Mouse (Mus musculus) megakaryocyte, embryonic 14.5 days (primary cell): Measurements from ENCODE around the gene Kcnh4. TPM values are rescaled to one million over a fixed set of nuclear protein-coding genes. Genes with fewer than 3 reads are reported as not detected.
A peak's percentile ranks its signal among the peaks of the same experiment; 100 is the strongest.

ENCODE experiments used
- H3K27me3 ChIP-seq: replicated peaks from 2 replicates; pipeline ENCODE3; 2012; ENCODE audit warnings: inconsistent platforms
- H3K36me3 ChIP-seq: replicated peaks from 2 replicates; pipeline ENCODE3; 2012; ENCODE audit warnings: low read length, inconsistent platforms, mixed read lengths
- H3K4me1 ChIP-seq: 2 replicates; pipeline ENCODE4 v1.6.1; 2012; ENCODE audit warnings: inconsistent platforms
- H3K4me3 ChIP-seq: replicated peaks from 2 replicates; pipeline ENCODE3; 2012; ENCODE audit warnings: moderate library complexity, mild to moderate bottlenecking, inconsistent platforms
- H3K9me3 ChIP-seq: 2 replicates; pipeline ENCODE4 v1.6.1; 2012; ENCODE audit warnings: inconsistent platforms
- FLI1 ChIP-seq: IDR thresholded peaks from 2 replicates; pipeline ENCODE4 v1.6.1; 2012; ENCODE audit warnings: low read length, inconsistent platforms, mixed read lengths
- GATA1 ChIP-seq: IDR thresholded peaks from 3 replicates; pipeline ENCODE4 v1.6.1; 2012; ENCODE audit warnings: mixed read lengths, low read length, inconsistent platforms, borderline replicate concordance
- polyA plus RNA-seq: library from polyadenylated mRNA; stranded (reverse); fragments of >175 nt; gene quantifications from 2 replicates; pipeline ENCODE4 v1.2.3, GENCODE M21; 2012; ENCODE audit warnings: low replicate concordance; ENCODE audit not compliant: insufficient read depth

Gene Kcnh4
- polyA plus RNA-seq, 1 experiment = not detected

- Histone ChIP-seq H3K4me3 (peak within 1 kb of the TSS; percentile 92), H3K27me3 (no peaks in the 10 kb centered on the region), H3K9me3 (no peaks in the 10 kb centered on the region), H3K4me1 (peaks cover 76% of the 10 kb centered on the region), H3K36me3 (peaks cover 65% of the 10 kb centered on the region)
- TF ChIP-seq GATA1 (no peak), FLI1 (no peak)
Measured at GRCm38 (mm10) chr11:100713735-100714533, 45.8 kb downstream of the Kcnh4 start, which contains the start of gene Hspb9. Hspb9 (plus strand) TSS chr11:100713850.

DNA sequence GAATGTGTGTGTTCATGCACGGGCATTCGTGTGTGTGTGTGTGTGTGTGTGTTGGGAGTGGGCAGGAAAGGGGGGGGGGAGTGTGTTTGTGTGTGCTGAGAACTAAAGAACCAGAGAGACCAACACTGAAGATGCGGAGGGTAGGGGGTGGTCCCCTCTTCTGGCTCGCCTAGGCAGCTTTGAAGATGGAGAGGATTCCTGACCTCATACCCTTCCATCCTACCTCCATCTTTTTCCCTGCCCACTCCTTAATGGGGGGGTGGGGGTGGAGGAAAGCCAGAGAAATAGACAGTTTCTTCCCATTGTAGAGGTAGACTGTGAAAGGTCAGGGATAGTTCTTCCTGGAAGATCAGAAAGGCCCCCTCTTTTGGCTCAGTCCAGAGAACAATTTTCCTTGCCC is 46.6 kb downstream of the Kcnh4 start:
- Histone ChIP-seq H3K4me1 (peaks cover 73% of the 10 kb centered on the region), H3K4me3 (peak overlapping the region; percentile 92), H3K27me3 (no peaks in the 10 kb centered on the region), H3K9me3 (no peaks in the 10 kb centered on the region), H3K36me3 (peaks cover 65% of the 10 kb centered on the region)
- TF ChIP-seq FLI1 (no peak), GATA1 (no peak)

- Histone ChIP-seq H3K9me3 (no peaks in the 10 kb centered on the region), H3K4me3 (peak within 1 kb of the TSS; percentile 94), H3K27me3 (no peaks in the 10 kb centered on the region), H3K4me1 (peaks cover 66% of the 10 kb centered on the region), H3K36me3 (peaks cover 65% of the 10 kb centered on the region)
- TF ChIP-seq GATA1 = no peak
- no peak for TF ChIP-seq FLI1
Measured at GRCm38 (mm10) chr11:100711783-100712615, 47.7 kb downstream of the Kcnh4 start, which contains the start of gene Kat2a. Kat2a (minus strand) TSS chr11:100712465.

DNA sequence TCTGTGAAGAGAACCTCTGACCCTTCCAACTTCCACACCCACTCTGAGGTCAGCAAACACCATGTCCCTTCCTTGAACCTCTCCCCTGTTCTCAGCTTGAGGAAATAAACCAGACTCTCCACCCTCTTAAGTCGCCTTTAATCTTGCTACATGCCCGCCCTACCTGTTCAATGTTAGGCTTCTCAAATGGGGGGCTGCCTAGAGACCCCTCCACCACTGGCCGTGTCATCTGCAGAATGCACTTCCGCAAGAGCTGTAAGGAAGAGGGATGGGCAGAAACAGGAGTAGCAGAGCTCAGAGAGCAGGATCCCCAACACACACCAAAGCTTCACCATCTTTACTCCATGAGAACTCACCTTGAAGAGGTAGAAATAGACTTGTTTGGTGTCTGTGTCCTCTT is 48.8 kb downstream of the Kcnh4 start:
- peaks cover 61% of the 10 kb centered on the region for H3K4me1 ChIP-seq
- H3K36me3 ChIP-seq = peaks cover 65% of the 10 kb centered on the region
- TF ChIP-seq GATA1 (no peak), FLI1 (no peak)

DNA sequence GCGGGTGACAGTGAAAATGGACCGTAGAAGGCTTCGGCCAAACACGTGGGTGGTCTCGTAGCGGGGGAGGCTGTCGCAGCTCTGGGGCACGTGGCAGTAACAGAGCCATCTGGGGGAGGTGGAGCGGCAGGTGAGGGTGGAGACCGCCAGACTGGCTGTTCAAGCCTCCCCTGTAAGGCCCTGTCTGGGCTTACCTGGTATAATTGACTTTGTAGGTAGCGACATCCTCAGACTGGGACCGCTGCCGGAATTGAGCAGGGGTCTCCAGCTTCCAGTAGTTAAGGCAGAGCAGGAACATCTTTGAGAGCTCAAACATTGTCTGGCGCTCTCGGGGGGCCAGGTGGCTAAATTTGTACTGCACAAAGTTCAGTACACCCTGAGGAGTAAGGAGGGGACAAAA is 49.2 kb downstream of the Kcnh4 start:
- Histone ChIP-seq H3K9me3 (no peaks in the 10 kb centered on the region), H3K4me1 (peaks cover 57% of the 10 kb centered on the region), H3K27me3 (no peaks in the 10 kb centered on the region), H3K4me3 (no peak overlapping the region), H3K36me3 (peaks cover 65% of the 10 kb centered on the region)
- TF ChIP-seq FLI1 (no peak), GATA1 (no peak)

More for the DNA sequence above, 48.8 kb downstream of the Kcnh4 start:
- Histone ChIP-seq H3K9me3 (no peaks in the 10 kb centered on the region), H3K27me3 (no peaks in the 10 kb centered on the region), H3K4me3 (no peak overlapping the region)

DNA sequence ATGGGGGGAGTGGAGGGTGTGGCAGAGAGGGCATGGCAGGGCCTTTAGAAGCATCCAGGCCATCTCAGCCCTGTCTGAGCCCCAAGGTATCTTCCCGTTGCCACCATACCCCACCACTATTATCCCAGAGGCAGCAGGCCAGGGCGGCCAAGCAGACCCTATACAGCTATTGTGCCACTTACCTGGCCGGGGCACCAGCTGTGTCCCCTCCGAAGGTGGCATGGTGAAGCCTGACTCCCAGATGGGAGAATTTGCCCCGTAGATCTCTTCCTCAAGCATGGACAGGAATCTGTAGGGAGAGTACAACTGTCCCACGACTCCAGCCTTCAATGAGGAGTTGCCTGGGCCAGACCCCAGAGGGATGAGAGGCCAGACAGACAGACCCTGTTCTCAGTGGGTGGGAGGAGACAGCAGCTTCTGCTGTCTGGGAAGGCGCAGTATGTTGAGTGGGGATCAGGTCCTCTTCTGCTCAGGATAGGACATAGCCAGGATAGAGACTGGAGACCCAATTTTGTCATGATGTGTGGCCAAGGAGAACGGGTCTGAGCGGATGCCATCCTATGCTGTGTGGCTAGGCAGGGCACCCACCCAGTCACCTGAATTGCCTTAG is 50.4 kb downstream of the Kcnh4 start:
- H3K4me3 ChIP-seq = no peak overlapping the region
- H3K27me3 ChIP-seq = no peaks in the 10 kb centered on the region
- H3K36me3 ChIP-seq = peaks cover 67% of the 10 kb centered on the region
- H3K9me3 ChIP-seq = no peaks in the 10 kb centered on the region
- peaks cover 57% of the 10 kb centered on the region for H3K4me1 ChIP-seq
- no peak for TF ChIP-seq GATA1
- no peak for TF ChIP-seq FLI1

GRCm38 (mm10) chr11:100705095-100705747 is 54.5 kb downstream of the Kcnh4 start:
- TF ChIP-seq GATA1 = no peak
- Histone ChIP-seq H3K4me3 (no peak overlapping the region), H3K27me3 (no peaks in the 10 kb centered on the region), H3K9me3 (no peaks in the 10 kb centered on the region), H3K4me1 (peaks cover 51% of the 10 kb centered on the region), H3K36me3 (peaks cover 58% of the 10 kb centered on the region)

GRCm38 (mm10) chr11:100703851-100704531 is 55.8 kb downstream of the Kcnh4 start, which contains the start of gene Dhx58:
Dhx58 (minus strand) TSS chr11:100704271.
- no peak for TF ChIP-seq GATA1
- TF ChIP-seq FLI1 = no peak
- H3K9me3 ChIP-seq = no peaks in the 10 kb centered on the region; the same call in 1 of the 2 replicates
- H3K4me3 ChIP-seq = peak within 1 kb of the TSS; percentile 92
- no peaks in the 10 kb centered on the region for H3K27me3 ChIP-seq
- peaks cover 56% of the 10 kb centered on the region for H3K36me3 ChIP-seq
- H3K4me1 ChIP-seq = peaks cover 62% of the 10 kb centered on the region

- Histone ChIP-seq H3K9me3 (no peaks in the 10 kb centered on the region; the same call in 1 of the 2 replicates), H3K27me3 (no peaks in the 10 kb centered on the region), H3K4me1 (peaks cover 57% of the 10 kb centered on the region), H3K4me3 (peak overlapping the region; percentile 92), H3K36me3 (peaks cover 56% of the 10 kb centered on the region)
- no peak for TF ChIP-seq FLI1
- no peak for TF ChIP-seq GATA1
Measured at GRCm38 (mm10) chr11:100703366-100703765, 56.4 kb downstream of the Kcnh4 start.
